Mouse (Mus musculus) myocyte (in vitro differentiated cells): Measurements from ENCODE around the gene Zmat5. TPM values are rescaled to one million over a fixed set of nuclear protein-coding genes. Genes with fewer than 3 reads are reported as not detected.

Experiments used
- H3K27me3 ChIP-seq: one replicate; pipeline ENCODE4 v1.6.1; 2011; ENCODE audit not compliant: control insufficient read depth, insufficient read depth, insufficient read length
- H3K36me3 ChIP-seq: one replicate; pipeline ENCODE4 v1.6.1; 2011; ENCODE audit not compliant: control insufficient read depth, insufficient read depth
- H3K4me2 ChIP-seq: one replicate; pipeline ENCODE4 v1.6.1; 2011; ENCODE audit warnings: low read depth, control low read depth
- H3K4me3 ChIP-seq: one replicate; pipeline ENCODE4 v1.5.1; 2011; ENCODE audit warnings: mild to moderate bottlenecking, control low read depth, moderate library complexity
- H3K79me2 ChIP-seq: one replicate; pipeline ENCODE4 v1.6.1; 2011; ENCODE audit not compliant: control insufficient read depth, insufficient read depth
- H3ac ChIP-seq: one replicate; pipeline ENCODE4 v1.6.1; 2011; ENCODE audit not compliant: control insufficient read depth, insufficient read length
- CEBPB ChIP-seq: IDR thresholded peaks from 2 replicates; pipeline ENCODE4 v1.6.1; 2011; ENCODE audit warnings: mild to moderate bottlenecking, moderate library complexity; ENCODE audit not compliant: poor library complexity, insufficient read depth, severe bottlenecking
- E2F4 ChIP-seq: IDR thresholded peaks from one replicate; pipeline ENCODE4 v1.6.1; 2011; ENCODE audit warnings: mild to moderate bottlenecking, control low read depth, moderate library complexity; ENCODE audit not compliant: insufficient read depth
- MAX ChIP-seq: IDR thresholded peaks from one replicate; pipeline ENCODE4 v1.6.1; 2011; ENCODE audit warnings: low read depth, mild to moderate bottlenecking, control low read depth
- MYOD1 ChIP-seq, 3 experiments: IDR thresholded peaks; one replicate each; pipeline ENCODE4 v1.6.1; 2011; ENCODE audit warnings: control low read depth in 2 of 3, low read depth in 2 of 3, mild to moderate bottlenecking in 2 of 3, moderate library complexity in 1 of 3; ENCODE audit not compliant: insufficient read length in 2 of 3, control insufficient read depth in 1 of 3
- MYOG ChIP-seq, 3 experiments: IDR thresholded peaks; one replicate each; pipeline ENCODE4 v1.6.1; 2011; ENCODE audit warnings: control low read depth in 2 of 3, low read depth in 2 of 3, mild to moderate bottlenecking in 2 of 3; ENCODE audit not compliant: insufficient read length in 2 of 3, control insufficient read depth in 1 of 3, insufficient read depth in 1 of 3
- POLR2A ChIP-seq: IDR thresholded peaks from one replicate; pipeline ENCODE4 v1.6.1; 2011; ENCODE audit warnings: low read depth, mild to moderate bottlenecking, control low read depth, moderate library complexity; ENCODE audit not compliant: insufficient read length
- POLR2AphosphoS2 ChIP-seq: IDR thresholded peaks from one replicate; pipeline ENCODE4 v1.6.1; 2011; ENCODE audit warnings: low read depth, control low read depth; ENCODE audit not compliant: insufficient read length
- REST ChIP-seq: IDR thresholded peaks from one replicate; pipeline ENCODE4 v1.6.1; 2011; ENCODE audit warnings: mild to moderate bottlenecking, control low read depth, moderate library complexity; ENCODE audit not compliant: insufficient read depth, insufficient read length
- SRF ChIP-seq: IDR thresholded peaks from one replicate; pipeline ENCODE4 v1.6.1; 2011; ENCODE audit warnings: low read depth; ENCODE audit not compliant: control insufficient read depth, insufficient read length
- TCF12 ChIP-seq: IDR thresholded peaks from one replicate; pipeline ENCODE4 v1.6.1; 2011; ENCODE audit warnings: mild to moderate bottlenecking, control low read depth; ENCODE audit not compliant: poor library complexity, insufficient read depth, severe bottlenecking
- TCF3 ChIP-seq: IDR thresholded peaks from one replicate; pipeline ENCODE4 v1.6.1; 2011; ENCODE audit warnings: low read depth, control low read depth; ENCODE audit not compliant: insufficient read length
- USF1 ChIP-seq: IDR thresholded peaks from one replicate; pipeline ENCODE4 v1.6.1; 2011; ENCODE audit warnings: low read depth, mild to moderate bottlenecking, control low read depth, moderate library complexity
- polyA plus RNA-seq: library from polyadenylated mRNA; unstranded; fragments of >200 nt; fragmentation: generic; extraction: Trizol; gene quantifications from one replicate; pipeline ENCODE4 v1.2.1, GENCODE M21; 2012; ENCODE audit warnings: missing spikeins

Zmat5 gene
- polyA plus RNA-seq, 1 experiment, result 57.4 TPM

DNA sequence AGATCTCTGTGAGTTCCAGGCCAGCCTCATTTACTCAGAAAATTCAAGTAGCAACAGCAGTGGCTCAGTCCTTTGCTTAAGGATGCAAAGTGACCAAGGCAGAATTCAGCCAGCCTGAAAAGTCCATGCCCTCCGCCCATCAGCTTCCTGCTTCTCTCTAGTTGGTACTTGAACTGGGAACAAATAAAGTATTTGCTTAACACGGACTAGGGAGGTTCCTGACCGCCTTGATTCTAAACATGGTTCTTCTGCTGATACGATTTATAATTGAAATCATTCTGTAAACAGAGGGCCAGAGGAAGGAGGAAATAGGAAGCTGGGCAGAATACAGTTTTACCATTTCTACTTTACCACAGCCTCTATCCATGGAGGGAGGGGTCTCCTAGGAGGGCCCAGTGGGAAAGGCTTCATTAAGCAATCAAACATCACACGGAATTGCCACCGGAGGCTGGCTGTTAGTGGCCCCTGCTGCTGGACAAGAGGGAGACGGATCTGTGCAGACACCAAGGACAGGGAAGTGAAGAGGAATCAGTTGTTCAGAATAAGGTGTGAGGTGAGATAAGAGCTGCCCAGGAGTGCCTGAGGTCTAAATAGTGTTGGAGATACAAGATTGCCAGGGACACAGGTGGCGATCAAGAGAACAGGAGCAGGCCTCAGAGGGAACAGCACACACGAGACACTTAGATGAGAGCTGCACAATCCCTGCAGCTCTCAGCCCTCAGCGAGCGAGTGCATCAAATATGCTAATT is 15.7 kb upstream of the Zmat5 start:
- H3K27me3 ChIP-seq, result no peaks in the 10 kb centered on the region
- no peak for TF ChIP-seq CEBPB
- no peak for TF ChIP-seq USF1
- no peak for TF ChIP-seq POLR2AphosphoS2
- no peak for TF ChIP-seq MYOD1 (IDR thresholded peaks at IDR 0.05; ENCODE audit: control insufficient read depth in 1 of 3, insufficient read length in 2 of 3, low read depth in 2 of 3)
- no peak overlapping the region for H3K4me2 ChIP-seq
- H3K79me2 ChIP-seq, result no peaks in the 10 kb centered on the region
- H3K4me3 ChIP-seq, result no peak overlapping the region
- H3ac ChIP-seq, result no peak overlapping the region
- peaks cover 3% of the 10 kb centered on the region for H3K36me3 ChIP-seq

DNA sequence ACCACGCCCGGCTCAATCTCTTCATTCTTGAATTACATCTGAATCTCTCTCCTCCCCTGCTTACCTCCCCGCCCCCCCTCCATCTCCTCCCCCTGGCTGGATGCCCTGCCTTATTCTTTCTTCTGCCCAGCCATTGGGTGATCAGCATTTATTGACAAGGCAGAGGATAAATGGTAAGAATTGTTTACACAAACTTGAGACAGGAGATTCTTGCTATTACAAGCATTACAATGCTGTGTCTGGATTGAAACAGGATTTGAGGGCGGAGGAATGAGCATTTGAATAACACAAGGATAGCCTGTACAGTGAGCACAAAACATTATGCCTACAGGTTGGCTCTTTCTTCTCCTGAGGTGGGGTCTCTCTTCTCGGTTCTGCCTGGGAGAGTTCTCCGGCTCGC is 14.1 kb upstream of the Zmat5 start:
- H3ac ChIP-seq, result no peak overlapping the region
- H3K36me3 ChIP-seq, result no peaks in the 10 kb centered on the region
- H3K27me3 ChIP-seq, result no peaks in the 10 kb centered on the region
- H3K4me3 ChIP-seq, result no peak overlapping the region
- TF ChIP-seq MYOG (IDR thresholded peaks at IDR 0.05; ENCODE audit: control insufficient read depth in 1 of 3, insufficient read depth in 1 of 3, insufficient read length in 2 of 3, low read depth in 2 of 3), result no peak
- TF ChIP-seq POLR2AphosphoS2, result no peak
- TF ChIP-seq MYOD1 (IDR thresholded peaks at IDR 0.05; ENCODE audit: control insufficient read depth in 1 of 3, insufficient read length in 2 of 3, low read depth in 2 of 3), result no peak
- TF ChIP-seq TCF12, result no peak
- no peak for TF ChIP-seq CEBPB
- no peak for TF ChIP-seq MAX
- no peak for TF ChIP-seq REST
- TF ChIP-seq SRF, result no peak
- TF ChIP-seq POLR2A, result no peak
- TF ChIP-seq TCF3, result no peak
- no peak for TF ChIP-seq USF1
- no peak for TF ChIP-seq E2F4
- no peaks in the 10 kb centered on the region for H3K79me2 ChIP-seq
- H3K4me2 ChIP-seq, result no peak overlapping the region

DNA sequence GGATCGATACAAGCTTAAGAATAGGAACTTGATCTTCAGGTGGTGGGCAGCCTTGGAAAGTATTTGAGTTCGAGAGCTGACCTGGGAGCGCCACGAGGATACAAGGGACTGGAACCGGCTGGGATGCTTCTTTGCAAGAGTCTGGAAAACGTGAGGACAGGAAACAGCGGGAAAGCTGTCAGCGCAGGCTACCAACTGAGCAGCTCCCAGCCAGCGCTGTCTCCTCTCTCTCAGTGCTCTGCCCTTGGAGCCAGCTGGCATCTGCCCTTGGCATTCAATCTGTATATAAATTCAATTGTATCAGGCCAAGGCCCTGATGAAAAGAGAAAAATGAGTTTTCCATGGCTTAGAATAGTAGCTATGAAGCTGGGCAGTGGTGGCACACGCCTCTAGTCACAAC is 13.3 kb upstream of the Zmat5 start:
- Histone ChIP-seq H3K79me2 (no peaks in the 10 kb centered on the region), H3K4me2 (no peak overlapping the region), H3ac (no peak overlapping the region), H3K27me3 (no peaks in the 10 kb centered on the region), H3K4me3 (no peak overlapping the region), H3K36me3 (no peaks in the 10 kb centered on the region)
- TF ChIP-seq MAX (no peak), E2F4 (no peak), TCF12 (no peak), MYOG (IDR thresholded peaks at IDR 0.05; ENCODE audit: control insufficient read depth in 1 of 3, insufficient read depth in 1 of 3, insufficient read length in 2 of 3, low read depth in 2 of 3) (no peak), MYOD1 (IDR thresholded peaks at IDR 0.05; ENCODE audit: control insufficient read depth in 1 of 3, insufficient read length in 2 of 3, low read depth in 2 of 3) (no peak), SRF (no peak), CEBPB (no peak), TCF3 (no peak), REST (no peak), POLR2AphosphoS2 (no peak), USF1 (no peak), POLR2A (no peak)

DNA sequence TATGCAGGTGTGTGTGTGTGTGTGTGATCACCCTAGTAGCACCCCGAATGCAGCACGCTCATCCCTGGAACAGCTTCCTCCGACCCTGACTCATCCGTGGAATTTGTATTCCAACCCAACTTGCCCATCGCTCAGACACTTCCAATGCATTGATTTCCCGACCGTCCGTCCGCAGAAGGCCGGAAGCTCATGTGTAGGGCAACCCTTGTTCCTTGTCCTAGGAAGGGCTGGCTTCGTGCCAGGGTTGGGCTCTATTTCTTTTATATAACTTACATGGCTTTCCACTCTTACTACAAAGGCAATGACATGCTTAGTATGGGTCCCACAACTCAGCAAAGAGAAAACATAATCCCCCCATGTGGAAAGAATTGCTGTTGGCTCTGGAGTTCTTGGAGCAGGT is 12.3 kb upstream of the Zmat5 start:
- no peak overlapping the region for H3K4me3 ChIP-seq
- TF ChIP-seq REST, result no peak
- TF ChIP-seq TCF12, result no peak
- TF ChIP-seq SRF, result no peak
- no peak for TF ChIP-seq POLR2AphosphoS2
- TF ChIP-seq USF1, result no peak
- no peak for TF ChIP-seq MYOD1 (IDR thresholded peaks at IDR 0.05; ENCODE audit: control insufficient read depth in 1 of 3, insufficient read length in 2 of 3, low read depth in 2 of 3)
- TF ChIP-seq MAX, result no peak
- no peak for TF ChIP-seq TCF3
- no peaks in the 10 kb centered on the region for H3K79me2 ChIP-seq
- no peaks in the 10 kb centered on the region for H3K27me3 ChIP-seq
- no peak overlapping the region for H3K4me2 ChIP-seq
- H3K36me3 ChIP-seq, result no peaks in the 10 kb centered on the region
- no peak overlapping the region for H3ac ChIP-seq

DNA sequence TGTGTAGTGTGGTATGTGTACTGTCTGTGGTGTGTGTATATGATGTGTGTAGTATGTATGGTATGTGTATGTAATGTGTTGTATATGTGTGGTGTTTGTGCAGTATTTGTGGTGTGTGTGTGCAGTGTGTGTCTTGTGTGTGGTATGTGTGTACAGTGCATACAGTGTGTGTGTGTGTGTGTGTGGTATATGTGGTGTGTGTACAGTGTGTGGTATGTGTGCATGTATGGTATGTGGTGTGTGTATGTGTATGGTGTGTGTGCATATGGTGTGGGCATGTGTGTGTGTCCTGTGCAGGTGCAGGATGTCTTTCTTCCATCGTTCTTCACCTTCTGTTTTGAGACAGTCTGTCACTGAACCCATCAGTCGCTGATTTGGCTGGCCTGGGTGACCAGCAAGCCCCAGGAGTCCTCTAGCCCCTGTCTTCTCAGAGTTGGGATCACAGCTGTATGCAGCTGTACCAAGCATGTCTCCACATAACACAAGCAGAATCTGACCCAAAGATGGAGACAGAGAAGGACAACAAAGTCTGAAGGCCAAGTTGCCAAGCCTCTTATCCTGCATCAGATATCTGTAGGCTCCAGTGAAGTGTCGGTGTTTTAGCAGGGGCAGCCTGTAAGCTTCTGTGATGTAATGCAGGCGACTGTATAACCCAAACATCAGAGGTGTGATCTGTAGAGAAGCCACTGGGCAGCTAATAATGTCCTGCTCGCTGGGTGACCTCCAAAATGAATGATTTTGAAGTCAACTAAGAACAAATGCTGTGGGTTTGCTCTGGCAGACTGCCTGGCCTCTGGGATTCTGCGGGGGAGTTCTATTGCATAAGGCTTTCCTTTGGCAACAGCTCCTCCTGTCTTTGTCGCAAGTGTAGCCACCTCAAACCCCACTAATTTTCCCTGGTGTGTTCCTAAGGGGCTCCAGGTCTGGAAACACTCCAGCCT is 7.2 kb upstream of the Zmat5 start:
- peaks cover 2% of the 10 kb centered on the region for H3K79me2 ChIP-seq
- H3K27me3 ChIP-seq, result no peaks in the 10 kb centered on the region
- H3ac ChIP-seq, result no peak overlapping the region
- TF ChIP-seq CEBPB, result peak; percentile 78
- TF ChIP-seq REST, result no peak
- TF ChIP-seq MYOG (IDR thresholded peaks at IDR 0.05; ENCODE audit: control insufficient read depth in 1 of 3, insufficient read depth in 1 of 3, insufficient read length in 2 of 3, low read depth in 2 of 3), result peak in 1 of 3 experiments; percentile 28
- H3K4me3 ChIP-seq, result no peak overlapping the region
- peaks cover 10% of the 10 kb centered on the region for H3K36me3 ChIP-seq
- peak overlapping the region; percentile 49 for H3K4me2 ChIP-seq
